Mouse (Mus musculus) embryonic facial prominence, embryonic 14.5 days (tissue): ENCODE measurements around the gene Nid1. TPM values are rescaled to one million over a fixed set of nuclear protein-coding genes. Genes with fewer than 3 reads are reported as not detected.
"Not testable (repeated sequence)": the region's sequence is repeated elsewhere in the genome, so short reads cannot be mapped to it uniquely, and the experiment has no call there.

Source experiments
- ATAC-seq: fragments of 200-750 bp; cut with Nextera tagmentation; 2 replicates; pipeline ENCODE4 v1.8.0; 2017; ENCODE audit warnings: low read depth, moderate number of reproducible peaks, moderate TSS enrichment
- DNase-seq: peaks from one replicate; pipeline ENCODE4 v3.0.0-alpha.2; 2015; ENCODE audit warnings: low spot score
- H3K27ac ChIP-seq: fragments of 300-500 bp; sonication (generic); replicated peaks from 2 replicates; pipeline ENCODE4 v1.5.1; 2014; ENCODE audit warnings: low read depth, mild to moderate bottlenecking, low read length, moderate library complexity
- H3K27me3 ChIP-seq: fragments of 300-500 bp; sonication (generic); replicated peaks from 2 replicates; pipeline ENCODE4 v1.6.1; 2014; ENCODE audit warnings: low read length; ENCODE audit not compliant: control insufficient read depth, insufficient read depth
- H3K36me3 ChIP-seq: fragments of 300-500 bp; sonication (generic); 2 replicates; pipeline ENCODE4 v1.6.1; 2014; ENCODE audit warnings: low read length, mixed read lengths; ENCODE audit not compliant: control insufficient read depth, insufficient read depth
- H3K4me1 ChIP-seq: fragments of 300-500 bp; sonication (generic); 2 replicates; pipeline ENCODE4 v1.6.1; 2014; ENCODE audit warnings: antibody characterized with exemption, low read length; ENCODE audit not compliant: control insufficient read depth, insufficient read depth
- H3K4me2 ChIP-seq: fragments of 300-500 bp; sonication (generic); 2 replicates; pipeline ENCODE4 v1.6.1; 2014; ENCODE audit warnings: low read depth, mild to moderate bottlenecking, low read length, moderate library complexity, mixed read lengths
- H3K4me3 ChIP-seq: fragments of 300-500 bp; sonication (generic); 2 replicates; pipeline ENCODE4 v1.5.1; 2014; ENCODE audit warnings: low read depth, mild to moderate bottlenecking, low read length
- H3K9ac ChIP-seq: fragments of 300-500 bp; sonication (generic); 2 replicates; pipeline ENCODE4 v1.6.1; 2014; ENCODE audit warnings: low read depth, mild to moderate bottlenecking, low read length, moderate library complexity, mixed read lengths
- H3K9me3 ChIP-seq: fragments of 300-500 bp; sonication (generic); 2 replicates; pipeline ENCODE4 v1.6.1; 2016; ENCODE audit warnings: low read length; ENCODE audit not compliant: control insufficient read depth
- WGBS: fragments of 180-500 bp; shearing (Covaris S2); extraction: QIAGEN DNeasy Blood & Tissue Kit; methylation state at CpG from one replicate; pipeline ENCODE4 v1.1.7; 2014; 5-methylcytosine and 5-hydroxymethylcytosine counted together
- polyA plus RNA-seq: library from polyadenylated mRNA; unstranded; fragments of >200 nt; fragmentation: Nextera tagmentation; extraction: Ambion mirVana; gene quantifications from 2 replicates; pipeline ENCODE4 v1.2.1, GENCODE M21; 2014

Nid1 gene
- polyA plus RNA-seq, 1 experiment from 2014 or later, result 142 TPM

GRCm38 (mm10) chr13:13405511-13405910, 31.8 kb upstream of the Nid1 start:
- not testable (repeated sequence) for H3K9me3 ChIP-seq, H3K36me3 ChIP-seq, H3K27me3 ChIP-seq, H3K4me3 ChIP-seq, H3K4me1 ChIP-seq, DNase-seq, H3K4me2 ChIP-seq, H3K27ac ChIP-seq, H3K9ac ChIP-seq, ATAC-seq
- no CpG with 5 or more reads among the region's 6 CpGs for WGBS

- Histone ChIP-seq H3K9me3 (no peaks in the 10 kb centered on the region), H3K36me3 (no peaks in the 10 kb centered on the region), H3K27ac (no peak overlapping the region), H3K27me3 (no peaks in the 10 kb centered on the region), H3K4me2 (no peak overlapping the region), H3K4me3 (no peak overlapping the region), H3K4me1 (no peaks in the 10 kb centered on the region), H3K9ac (no peak overlapping the region)
- no peak for DNase-seq
- 65% methylated on average over 3 of the region's 3 CpGs for WGBS
- ATAC-seq, result no peak
Observed at GRCm38 (mm10) chr13:13414206-13414605, 23.1 kb upstream of the Nid1 start.

GRCm38 (mm10) chr13:13415120-13416006, 22.0 kb upstream of the Nid1 start:
- WGBS, result 41% methylated on average over 22 of the region's 23 CpGs
- H3K36me3 ChIP-seq, H3K4me1 ChIP-seq, H3K9me3 ChIP-seq, H3K4me3 ChIP-seq, H3K27ac ChIP-seq, H3K9ac ChIP-seq, H3K27me3 ChIP-seq: not testable (repeated sequence)
- peak; percentile 34 for DNase-seq
- ATAC-seq, result peak; percentile 65; the same call in 1 of the 2 replicates
- peak overlapping the region; percentile 19; the same call in 1 of the 2 replicates for H3K4me2 ChIP-seq

GRCm38 (mm10) chr13:13416007-13416337, 21.4 kb upstream of the Nid1 start:
- not testable (repeated sequence) for H3K4me2 ChIP-seq, H3K9me3 ChIP-seq, H3K4me1 ChIP-seq, H3K27me3 ChIP-seq, H3K4me3 ChIP-seq, H3K27ac ChIP-seq, H3K9ac ChIP-seq, H3K36me3 ChIP-seq, DNase-seq
- WGBS, result 68% methylated on average over 2 of the region's 4 CpGs
- ATAC-seq, result 0 out of 2 replicates have a peak, but pooled peaks have one; percentile 26

GRCm38 (mm10) chr13:13418859-13419258, 18.5 kb upstream of the Nid1 start:
- not testable (repeated sequence) for H3K4me2 ChIP-seq, DNase-seq, H3K9ac ChIP-seq, H3K4me3 ChIP-seq, H3K27me3 ChIP-seq, H3K27ac ChIP-seq, ATAC-seq, H3K9me3 ChIP-seq, H3K4me1 ChIP-seq, H3K36me3 ChIP-seq
- WGBS, result 86% methylated on average over 6 of the region's 12 CpGs

- not testable (repeated sequence) for ATAC-seq, H3K36me3 ChIP-seq, H3K4me1 ChIP-seq, H3K27me3 ChIP-seq, H3K4me2 ChIP-seq, H3K9me3 ChIP-seq, H3K9ac ChIP-seq, H3K27ac ChIP-seq, H3K4me3 ChIP-seq, DNase-seq
- WGBS, result 67% methylated on average over 1 of the region's 5 CpGs
Observed at GRCm38 (mm10) chr13:13423301-13423700, 14.1 kb upstream of the Nid1 start.

- ATAC-seq, DNase-seq, H3K27me3 ChIP-seq, H3K27ac ChIP-seq, H3K36me3 ChIP-seq, H3K9me3 ChIP-seq, H3K9ac ChIP-seq, H3K4me1 ChIP-seq, H3K4me2 ChIP-seq, H3K4me3 ChIP-seq: not testable (repeated sequence)
- WGBS, result 54% methylated on average over 4 of the region's 7 CpGs
Observed at GRCm38 (mm10) chr13:13436161-13436560, 1.2 kb upstream of the Nid1 start.

GRCm38 (mm10) chr13:13438112-13438953, 982 bp downstream of the Nid1 start:
- not testable (repeated sequence) for H3K27ac ChIP-seq, H3K9me3 ChIP-seq, H3K4me1 ChIP-seq, H3K27me3 ChIP-seq, H3K36me3 ChIP-seq, H3K9ac ChIP-seq
- peak overlapping the region; percentile 24 for H3K4me3 ChIP-seq
- ATAC-seq (0 out of 2 replicates have a peak, but pooled peaks have one; percentile 51), DNase-seq (peak; percentile 23)
- WGBS, result 3% methylated on average over 9 of the region's 28 CpGs
- H3K4me2 ChIP-seq, result peak overlapping the region; percentile 40
